Mouse (Mus musculus): ENCODE measurements around the gene Cep83.

Cep83 gene

GRCm38 (mm10) chr10:94827325-94827724 lies 138.9 kb downstream of the Cep83 start:
- DNase-seq (ENCODE audit: low read depth): no peak

- no peak for DNase-seq (ENCODE audit: low read depth)
These were observed 139.7 kb downstream of the Cep83 start for GRCm38 (mm10) chr10:94827890-94828733.

GRCm38 (mm10) chr10:94828734-94829230 lies 140.3 kb downstream of the Cep83 start:
- DNase-seq (ENCODE audit: low read depth): no peak

GRCm38 (mm10) chr10:94829407-94829806 lies 141.0 kb downstream of the Cep83 start:
- DNase-seq (ENCODE audit: low read depth): peak; percentile 72

- DNase-seq (ENCODE audit: low read depth): no peak
These were observed 147.4 kb downstream of the Cep83 start for GRCm38 (mm10) chr10:94835874-94836273.
